Mouse (Mus musculus) bone marrow macrophage, adult 2 months (primary cell): ENCODE data around the gene Dhrs9.

Experiments used
- CTCF ChIP-seq: IDR thresholded peaks from 2 replicates; pipeline ENCODE4 v1.5.1; 2012; ENCODE audit warnings: low read depth, mild to moderate bottlenecking, low read length, moderate library complexity
- POLR2A ChIP-seq: IDR thresholded peaks from 2 replicates; pipeline ENCODE4 v1.6.1; 2012; ENCODE audit warnings: mild to moderate bottlenecking, low read depth, low read length, borderline replicate concordance

- TF ChIP-seq CTCF (no peak), POLR2A (no peak)
These were observed 15.5 kb downstream of the Dhrs9 start for GRCm38 (mm10) chr2:69395597-69396248.
